Comparison of ENCODE assay signal across 8 mouse cellular contexts in the genomic region with DNA sequence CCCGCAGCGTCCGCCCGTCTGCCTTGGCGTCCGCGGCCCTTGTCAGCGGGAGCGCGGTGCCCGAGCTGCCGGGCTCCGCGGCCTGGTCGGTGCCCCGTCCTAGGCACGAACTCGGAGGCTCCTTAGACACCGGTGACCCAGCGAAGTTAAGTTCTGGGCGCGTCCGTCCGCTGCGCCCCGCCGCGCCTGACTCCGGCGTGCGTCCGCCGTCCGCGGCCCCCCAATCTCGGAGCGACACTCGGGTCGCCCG. TPM values are rescaled to one million over a fixed set of nuclear protein-coding genes. Genes with fewer than 3 reads are reported as not detected.
A peak's percentile ranks its signal among the peaks of the same experiment; 100 is the strongest.
DNase-seq lines count a peak whose midpoint lies in the region; ATAC-seq and TF ChIP-seq lines count a peak whose summit lies in the region.

No protein-coding gene starts in this region.

- no peak for DNase-seq in heart, adult 9 months (ENCODE audit: low spot score in 2 of 2)
- no peak for DNase-seq in forebrain, postnatal 0 days
- DNase-seq in right cerebral cortex, adult 18-20 months, result no peak
- DNase-seq in spleen, adult 12 weeks (ENCODE audit: low spot score), result no peak

- peak; percentile 24; the same call in 1 of the 2 replicates for ATAC-seq in heart, embryonic 13.5 days (ENCODE audit: extremely low read depth, insufficient number of reproducible peaks, low FRiP score, low TSS enrichment)
- ATAC-seq in forebrain, postnatal 0 days, result no peak; the same call in 1 of the 2 replicates
- ATAC-seq in liver, embryonic 15.5 days (ENCODE audit: insufficient read depth), result no peak; the same call in 1 of the 2 replicates
- ATAC-seq in monocyte, adult 5-6 weeks (replicated peaks; ENCODE audit: insufficient number of reproducible peaks, low FRiP score, low TSS enrichment, poor library complexity, severe bottlenecking), result no peak

- no peak for TF ChIP-seq EP300 in ES-Bruce4 (IDR thresholded peaks at IDR 0.05; ENCODE audit: insufficient read depth, low read depth, low read length)

- peak overlapping the region; percentile 95 for H3K27ac ChIP-seq in heart, embryonic 13.5 days (replicated peaks)
- H3K27ac ChIP-seq in ES-Bruce4 (ENCODE audit: insufficient read depth, low read length), result 0 out of 2 replicates have a peak overlapping the region, but pooled peaks have one; percentile 12
- H3K27ac ChIP-seq in forebrain, postnatal 0 days (ENCODE audit: low read depth, low read length), result peak overlapping the region; percentile 57; the same call in 1 of the 2 replicates
- H3K27ac ChIP-seq in liver, embryonic 15.5 days (replicated peaks), result peak overlapping the region; percentile 80

- peak overlapping the region; percentile 94 for H3K9ac ChIP-seq in heart, embryonic 13.5 days
- H3K9ac ChIP-seq in ES-Bruce4 (ENCODE audit: low read depth, poor library complexity, severe bottlenecking), result peak overlapping the region; percentile 98
- H3K9ac ChIP-seq in forebrain, postnatal 0 days, result peak overlapping the region; percentile 57
- peak overlapping the region; percentile 67 for H3K9ac ChIP-seq in liver, embryonic 15.5 days

- peaks cover 17% of the 10 kb centered on the region for H3K27me3 ChIP-seq in heart, embryonic 13.5 days (replicated peaks)
- H3K27me3 ChIP-seq in ES-Bruce4 (ENCODE audit: control insufficient read depth, insufficient read depth, low read length, poor library complexity, severe bottlenecking), result no peaks in the 10 kb centered on the region
- peaks cover 33% of the 10 kb centered on the region for H3K27me3 ChIP-seq in forebrain, postnatal 0 days (ENCODE audit: insufficient read depth, low read length)
- peaks cover 77% of the 10 kb centered on the region for H3K27me3 ChIP-seq in liver, embryonic 15.5 days

- H3K4me3 ChIP-seq in heart, embryonic 13.5 days, result peak overlapping the region; percentile 97
- peak overlapping the region; percentile 84 for H3K4me3 ChIP-seq in ES-Bruce4 (ENCODE audit: low read depth, low read length)
- peak overlapping the region; percentile 77 for H3K4me3 ChIP-seq in forebrain, postnatal 0 days (ENCODE audit: low read depth, low read length)
- H3K4me3 ChIP-seq in liver, embryonic 15.5 days (replicated peaks), result peak overlapping the region; percentile 73

- no peaks in the 10 kb centered on the region for H3K9me3 ChIP-seq in heart, embryonic 13.5 days
- H3K9me3 ChIP-seq in ES-Bruce4 (replicated peaks; ENCODE audit: control insufficient read depth, insufficient read depth, low read length, poor library complexity, severe bottlenecking), result no peaks in the 10 kb centered on the region
- H3K9me3 ChIP-seq in forebrain, postnatal 0 days (ENCODE audit: low read length), result no peaks in the 10 kb centered on the region
- H3K9me3 ChIP-seq in liver, embryonic 15.5 days (replicated peaks), result no peaks in the 10 kb centered on the region

- no peaks in the 10 kb centered on the region for H3K36me3 ChIP-seq in heart, embryonic 13.5 days
- H3K36me3 ChIP-seq in ES-Bruce4 (ENCODE audit: control insufficient read depth, insufficient read depth, low read length, poor library complexity, severe bottlenecking), result peaks cover 6% of the 10 kb centered on the region; the same call in 1 of the 2 replicates
- H3K36me3 ChIP-seq in forebrain, postnatal 0 days (ENCODE audit: insufficient read depth), result no peaks in the 10 kb centered on the region
- H3K36me3 ChIP-seq in liver, embryonic 15.5 days (replicated peaks), result no peaks in the 10 kb centered on the region

- TF ChIP-seq CTCF in ES-Bruce4 (IDR thresholded peaks at IDR 0.05; ENCODE audit: low read depth, low read length), result no peak
- peak; percentile 9; the same call in 1 of the 2 replicates for TF ChIP-seq CTCF in forebrain, postnatal 0 days (IDR thresholded peaks at IDR 0.05; ENCODE audit: low read depth)

- H3K4me1 ChIP-seq in heart, embryonic 13.5 days, result peaks cover 34% of the 10 kb centered on the region
- no peaks in the 10 kb centered on the region for H3K4me1 ChIP-seq in ES-Bruce4 (ENCODE audit: control insufficient read depth, insufficient read depth, low read length)
- peaks cover 12% of the 10 kb centered on the region for H3K4me1 ChIP-seq in forebrain, postnatal 0 days (ENCODE audit: insufficient read depth)
- H3K4me1 ChIP-seq in liver, embryonic 15.5 days (replicated peaks), result peaks cover 34% of the 10 kb centered on the region

- H3K4me2 ChIP-seq in heart, embryonic 13.5 days, result peak overlapping the region; percentile 97
- H3K4me2 ChIP-seq in forebrain, postnatal 0 days (ENCODE audit: low read depth), result peak overlapping the region; percentile 95
- H3K4me2 ChIP-seq in liver, embryonic 15.5 days, result peak overlapping the region; percentile 97

- WGBS in heart, embryonic 13.5 days, result 0% methylated on average over 6 of the region's 40 CpGs
- under 1% methylated on average over 37 of the region's 40 CpGs for WGBS in forebrain, postnatal 0 days
- WGBS in liver, embryonic 15.5 days (ENCODE audit: insufficient replicate concordance), result under 1% methylated on average over 40 of the region's 40 CpGs

- TF ChIP-seq POLR2A in ES-Bruce4 (IDR thresholded peaks at IDR 0.05; ENCODE audit: insufficient read depth, low read length), result no peak

RNA-seq across cellular contexts. Expression of gene Foxo1, which starts 0.3 kb away (rescaled TPM):
- polyA plus RNA-seq in heart, embryonic 13.5 days (2015; fragmentation: Nextera tagmentation; extraction: Ambion mirVana), result 5.4 and 6.1 TPM in 2 replicates
- polyA plus RNA-seq in ES-Bruce4 (2011; ENCODE audit: insufficient read depth, insufficient read length, low read depth, missing spikeins), result 22.9 and 23.8 TPM in 2 replicates
- total RNA-seq in forebrain, postnatal 0 days (2014; rRNA removed), result 6.3 and 8.1 TPM in 2 replicates
- polyA plus RNA-seq in forebrain, postnatal 0 days (2015; fragmentation: Nextera tagmentation; extraction: Ambion mirVana), result 5.0 and 6.3 TPM in 2 replicates
- 1.7 and 2.3 TPM in 2 replicates for polyA plus RNA-seq in liver, embryonic 15.5 days (2015; fragmentation: Nextera tagmentation; extraction: Ambion mirVana)
- 7.4 to 10.3 TPM (median 8.6 TPM) in 3 replicates for total RNA-seq in monocyte, adult 5-6 weeks (2017)

Comparison
In these comparisons a context has a peak if more than half of its experiments do, and no peak if none do; other contexts are left out.
1. H3K27ac ChIP-seq: peak in every context shown above with its lines; median percentile 95 in heart, embryonic 13.5 days; 80 in liver, embryonic 15.5 days; 57 in forebrain, postnatal 0 days; 12 in ES-Bruce4.